Mouse (Mus musculus): Measurements from ENCODE around the gene Trim62. TPM values are rescaled to one million over a fixed set of nuclear protein-coding genes. Genes with fewer than 3 reads are reported as not detected.
"Not testable (repeated sequence)": the region's sequence is repeated elsewhere in the genome, so short reads cannot be mapped to it uniquely, and the experiment has no call there.

The Trim62 gene
- polyA plus RNA-seq, 1 experiment from 2014 or later: 8.8 TPM

- Histone ChIP-seq H3K4me3 (ENCODE audit: low read depth, low read length) (no peak overlapping the region), H3K4me1 (ENCODE audit: control insufficient read depth, insufficient read depth, low read length) (no peaks in the 10 kb centered on the region), H3K4me2 (ENCODE audit: low read depth, low read length) (no peak overlapping the region), H3K27ac (replicated peaks; ENCODE audit: low read depth, low read length) (no peak overlapping the region), H3K9me3 (ENCODE audit: control insufficient read depth, low read length) (no peaks in the 10 kb centered on the region), H3K36me3 (ENCODE audit: control insufficient read depth, insufficient read depth, low read length) (no peaks in the 10 kb centered on the region), H3K27me3 (replicated peaks; ENCODE audit: control insufficient read depth, insufficient read depth, low read length) (no peaks in the 10 kb centered on the region), H3K9ac (ENCODE audit: low read depth, low read length) (no peak overlapping the region)
- WGBS: 82% methylated on average over 12 of the region's 12 CpGs
- no peak for DNase-seq (ENCODE audit: low spot score)
- ATAC-seq (ENCODE audit: low read depth): no peak
These were observed 31.0 kb upstream of the Trim62 start for GRCm38 (mm10) chr4:128852266-128852887.

GRCm38 (mm10) chr4:128853117-128853516, 30.3 kb upstream of the Trim62 start:
- H3K9ac ChIP-seq (ENCODE audit: low read depth, low read length): no peak overlapping the region
- H3K9me3 ChIP-seq (ENCODE audit: control insufficient read depth, low read length): no peaks in the 10 kb centered on the region
- ATAC-seq (ENCODE audit: low read depth) (no peak), DNase-seq (ENCODE audit: low spot score) (no peak)
- H3K27ac ChIP-seq (replicated peaks; ENCODE audit: low read depth, low read length): no peak overlapping the region
- 81% methylated on average over 11 of the region's 11 CpGs for WGBS
- H3K4me1 ChIP-seq (ENCODE audit: control insufficient read depth, insufficient read depth, low read length): no peaks in the 10 kb centered on the region
- H3K4me3 ChIP-seq (ENCODE audit: low read depth, low read length): no peak overlapping the region
- H3K36me3 ChIP-seq (ENCODE audit: control insufficient read depth, insufficient read depth, low read length): no peaks in the 10 kb centered on the region
- H3K4me2 ChIP-seq (ENCODE audit: low read depth, low read length): no peak overlapping the region
- no peaks in the 10 kb centered on the region for H3K27me3 ChIP-seq (replicated peaks; ENCODE audit: control insufficient read depth, insufficient read depth, low read length)

GRCm38 (mm10) chr4:128855613-128856040, 27.8 kb upstream of the Trim62 start:
- Histone ChIP-seq H3K4me2 (ENCODE audit: low read depth, low read length) (no peak overlapping the region), H3K27me3 (replicated peaks; ENCODE audit: control insufficient read depth, insufficient read depth, low read length) (no peaks in the 10 kb centered on the region), H3K4me1 (ENCODE audit: control insufficient read depth, insufficient read depth, low read length) (no peaks in the 10 kb centered on the region), H3K9ac (ENCODE audit: low read depth, low read length) (no peak overlapping the region), H3K27ac (replicated peaks; ENCODE audit: low read depth, low read length) (no peak overlapping the region), H3K4me3 (ENCODE audit: low read depth, low read length) (no peak overlapping the region), H3K9me3 (ENCODE audit: control insufficient read depth, low read length) (0 out of 2 replicates have a peak, but pooled peaks cover 8% of the 10 kb centered on the region), H3K36me3 (ENCODE audit: control insufficient read depth, insufficient read depth, low read length) (no peaks in the 10 kb centered on the region)
- 75% methylated on average over 4 of the region's 4 CpGs for WGBS
- DNase-seq (ENCODE audit: low spot score) (peak; percentile 63), ATAC-seq (ENCODE audit: low read depth) (peak; percentile 78)

- Histone ChIP-seq H3K27me3 (replicated peaks; ENCODE audit: control insufficient read depth, insufficient read depth, low read length) (no peaks in the 10 kb centered on the region), H3K4me3 (ENCODE audit: low read depth, low read length) (no peak overlapping the region), H3K4me1 (ENCODE audit: control insufficient read depth, insufficient read depth, low read length) (no peaks in the 10 kb centered on the region), H3K36me3 (ENCODE audit: control insufficient read depth, insufficient read depth, low read length) (no peaks in the 10 kb centered on the region), H3K27ac (replicated peaks; ENCODE audit: low read depth, low read length) (no peak overlapping the region), H3K4me2 (ENCODE audit: low read depth, low read length) (no peak overlapping the region), H3K9me3 (ENCODE audit: control insufficient read depth, low read length) (0 out of 2 replicates have a peak, but pooled peaks cover 8% of the 10 kb centered on the region), H3K9ac (ENCODE audit: low read depth, low read length) (no peak overlapping the region)
- ATAC-seq (ENCODE audit: low read depth): no peak
- no peak for DNase-seq (ENCODE audit: low spot score)
- 55% methylated on average over 2 of the region's 2 CpGs for WGBS
These were observed 26.2 kb upstream of the Trim62 start for GRCm38 (mm10) chr4:128857212-128857611.

GRCm38 (mm10) chr4:128858226-128858625, 25.2 kb upstream of the Trim62 start:
- not testable (repeated sequence) for H3K4me1 ChIP-seq (ENCODE audit: control insufficient read depth, insufficient read depth, low read length); H3K36me3 ChIP-seq (ENCODE audit: control insufficient read depth, insufficient read depth, low read length); ATAC-seq (ENCODE audit: low read depth)

GRCm38 (mm10) chr4:128858878-128859277, 24.5 kb upstream of the Trim62 start:
- H3K9me3 ChIP-seq (ENCODE audit: control insufficient read depth, low read length): 0 out of 2 replicates have a peak, but pooled peaks cover 8% of the 10 kb centered on the region
- no peak overlapping the region for H3K27ac ChIP-seq (replicated peaks; ENCODE audit: low read depth, low read length)
- DNase-seq (ENCODE audit: low spot score) (no peak), ATAC-seq (ENCODE audit: low read depth) (no peak)
- no peak overlapping the region for H3K4me3 ChIP-seq (ENCODE audit: low read depth, low read length)
- WGBS: 73% methylated on average over 4 of the region's 4 CpGs
- no peaks in the 10 kb centered on the region for H3K4me1 ChIP-seq (ENCODE audit: control insufficient read depth, insufficient read depth, low read length)
- H3K36me3 ChIP-seq (ENCODE audit: control insufficient read depth, insufficient read depth, low read length): no peaks in the 10 kb centered on the region
- H3K4me2 ChIP-seq (ENCODE audit: low read depth, low read length): no peak overlapping the region
- no peaks in the 10 kb centered on the region for H3K27me3 ChIP-seq (replicated peaks; ENCODE audit: control insufficient read depth, insufficient read depth, low read length)
- no peak overlapping the region for H3K9ac ChIP-seq (ENCODE audit: low read depth, low read length)

More at GRCm38 (mm10) chr4:128858226-128858625, 25.2 kb upstream of the Trim62 start:
- H3K27me3 ChIP-seq (replicated peaks; ENCODE audit: control insufficient read depth, insufficient read depth, low read length); H3K27ac ChIP-seq (replicated peaks; ENCODE audit: low read depth, low read length); H3K4me3 ChIP-seq (ENCODE audit: low read depth, low read length); H3K4me2 ChIP-seq (ENCODE audit: low read depth, low read length); H3K9me3 ChIP-seq (ENCODE audit: control insufficient read depth, low read length); H3K9ac ChIP-seq (ENCODE audit: low read depth, low read length): not testable (repeated sequence)
- DNase-seq (ENCODE audit: low spot score): peak; percentile 68

- H3K4me1 ChIP-seq (ENCODE audit: control insufficient read depth, insufficient read depth, low read length): peaks cover 11% of the 10 kb centered on the region; the same call in 1 of the 2 replicates
- peak overlapping the region; percentile 43 for H3K4me2 ChIP-seq (ENCODE audit: low read depth, low read length)
- H3K36me3 ChIP-seq (ENCODE audit: control insufficient read depth, insufficient read depth, low read length): no peaks in the 10 kb centered on the region
- WGBS: 38% methylated on average over 19 of the region's 19 CpGs
- H3K27me3 ChIP-seq (replicated peaks; ENCODE audit: control insufficient read depth, insufficient read depth, low read length): no peaks in the 10 kb centered on the region
- H3K9me3 ChIP-seq (ENCODE audit: control insufficient read depth, low read length): no peaks in the 10 kb centered on the region
- H3K4me3 ChIP-seq (ENCODE audit: low read depth, low read length): no peak overlapping the region
- H3K27ac ChIP-seq (replicated peaks; ENCODE audit: low read depth, low read length): 0 out of 2 replicates have a peak overlapping the region, but pooled peaks have one; percentile 35
- DNase-seq (ENCODE audit: low spot score): peak; percentile 50
- no peak for ATAC-seq (ENCODE audit: low read depth)
- H3K9ac ChIP-seq (ENCODE audit: low read depth, low read length): no peak overlapping the region
These were observed 10.4 kb upstream of the Trim62 start for GRCm38 (mm10) chr4:128872992-128873391.

GRCm38 (mm10) chr4:128874062-128874461, 9.3 kb upstream of the Trim62 start:
- H3K27me3 ChIP-seq (replicated peaks; ENCODE audit: control insufficient read depth, insufficient read depth, low read length): no peaks in the 10 kb centered on the region
- no peak overlapping the region for H3K4me2 ChIP-seq (ENCODE audit: low read depth, low read length)
- H3K36me3 ChIP-seq (ENCODE audit: control insufficient read depth, insufficient read depth, low read length): no peaks in the 10 kb centered on the region
- peaks cover 15% of the 10 kb centered on the region for H3K4me1 ChIP-seq (ENCODE audit: control insufficient read depth, insufficient read depth, low read length)
- no peak overlapping the region for H3K27ac ChIP-seq (replicated peaks; ENCODE audit: low read depth, low read length)
- H3K4me3 ChIP-seq (ENCODE audit: low read depth, low read length): no peak overlapping the region
- H3K9me3 ChIP-seq (ENCODE audit: control insufficient read depth, low read length): no peaks in the 10 kb centered on the region
- ATAC-seq (ENCODE audit: low read depth): no peak
- DNase-seq (ENCODE audit: low spot score): no peak
- H3K9ac ChIP-seq (ENCODE audit: low read depth, low read length): no peak overlapping the region
- 90% methylated on average over 17 of the region's 17 CpGs for WGBS

GRCm38 (mm10) chr4:128875439-128875838, 7.9 kb upstream of the Trim62 start:
- ATAC-seq (ENCODE audit: low read depth): no peak
- Histone ChIP-seq H3K9me3 (ENCODE audit: control insufficient read depth, low read length) (no peaks in the 10 kb centered on the region), H3K27me3 (replicated peaks; ENCODE audit: control insufficient read depth, insufficient read depth, low read length) (no peaks in the 10 kb centered on the region), H3K9ac (ENCODE audit: low read depth, low read length) (no peak overlapping the region), H3K4me3 (ENCODE audit: low read depth, low read length) (no peak overlapping the region), H3K27ac (replicated peaks; ENCODE audit: low read depth, low read length) (no peak overlapping the region), H3K36me3 (ENCODE audit: control insufficient read depth, insufficient read depth, low read length) (no peaks in the 10 kb centered on the region), H3K4me1 (ENCODE audit: control insufficient read depth, insufficient read depth, low read length) (peaks cover 22% of the 10 kb centered on the region), H3K4me2 (ENCODE audit: low read depth, low read length) (no peak overlapping the region)
- no peak for DNase-seq (ENCODE audit: low spot score)
- WGBS: 93% methylated on average over 11 of the region's 11 CpGs
